Mouse (Mus musculus) forebrain, embryonic 13.5 days (tissue): ENCODE data around the gene Dtnbp1. TPM values are rescaled to one million over a fixed set of nuclear protein-coding genes. Genes with fewer than 3 reads are reported as not detected.
A peak's percentile ranks its signal among the peaks of the same experiment; 100 is the strongest.

Source experiments
- ATAC-seq: fragments of 200-750 bp; cut with Nextera tagmentation; 2 replicates; pipeline ENCODE4 v1.8.0; 2017
- H3K27ac ChIP-seq: fragments of 300-500 bp; sonication (generic); 2 replicates; pipeline ENCODE4 v1.5.1; 2015; ENCODE audit warnings: inconsistent platforms, mild to moderate bottlenecking, moderate library complexity
- H3K27me3 ChIP-seq: fragments of 300-500 bp; sonication (generic); 2 replicates; pipeline ENCODE4 v1.6.1; 2015; ENCODE audit warnings: mild to moderate bottlenecking, inconsistent platforms
- H3K36me3 ChIP-seq: fragments of 300-500 bp; sonication (generic); 2 replicates; pipeline ENCODE4 v1.6.1; 2015; ENCODE audit warnings: mild to moderate bottlenecking, inconsistent platforms; ENCODE audit not compliant: poor library complexity, severe bottlenecking
- H3K4me1 ChIP-seq: fragments of 300-500 bp; sonication (generic); 2 replicates; pipeline ENCODE4 v1.6.1; 2015; ENCODE audit warnings: inconsistent platforms
- H3K4me2 ChIP-seq: fragments of 300-500 bp; sonication (generic); 2 replicates; pipeline ENCODE4 v1.6.1; 2015; ENCODE audit warnings: inconsistent platforms, mild to moderate bottlenecking, moderate library complexity
- H3K4me3 ChIP-seq: fragments of 300-500 bp; sonication (generic); 2 replicates; pipeline ENCODE4 v1.5.1; 2015; ENCODE audit warnings: mild to moderate bottlenecking, inconsistent platforms
- H3K9ac ChIP-seq: fragments of 300-500 bp; sonication (generic); 2 replicates; pipeline ENCODE4 v1.6.1; 2015; ENCODE audit warnings: mild to moderate bottlenecking, inconsistent platforms
- H3K9me3 ChIP-seq: fragments of 300-500 bp; sonication (generic); replicated peaks from 2 replicates; pipeline ENCODE4 v1.6.1; 2016; ENCODE audit warnings: inconsistent platforms
- WGBS: fragments of 180-500 bp; shearing (Covaris S2); methylation state at CpG from one replicate; pipeline ENCODE4 v1.1.7; 2015; 5-methylcytosine and 5-hydroxymethylcytosine counted together
- polyA plus RNA-seq: library from polyadenylated mRNA; unstranded; fragments of >200 nt; fragmentation: Nextera tagmentation; extraction: Ambion mirVana; gene quantifications from 2 replicates; pipeline ENCODE4 v1.2.1, GENCODE M21; 2015

The Dtnbp1 gene
- polyA plus RNA-seq, 1 experiment from 2014 or later: 95.4 TPM

GRCm38 (mm10) chr13:44939326-44940035 lies 62.5 kb downstream of the Dtnbp1 start:
- H3K4me1 ChIP-seq: peaks cover 40% of the 10 kb centered on the region
- no peaks in the 10 kb centered on the region for H3K27me3 ChIP-seq
- 77% methylated on average over 8 of the region's 8 CpGs for WGBS
- no peaks in the 10 kb centered on the region for H3K9me3 ChIP-seq
- no peak overlapping the region for H3K4me2 ChIP-seq
- H3K4me3 ChIP-seq: no peak overlapping the region
- H3K9ac ChIP-seq: no peak overlapping the region
- H3K36me3 ChIP-seq: 0 out of 2 replicates have a peak, but pooled peaks cover 3% of the 10 kb centered on the region
- ATAC-seq: no peak
- H3K27ac ChIP-seq: no peak overlapping the region

GRCm38 (mm10) chr13:44937681-44938080 lies 64.3 kb downstream of the Dtnbp1 start:
- Histone ChIP-seq H3K9ac (no peak overlapping the region), H3K9me3 (no peaks in the 10 kb centered on the region), H3K4me3 (no peak overlapping the region), H3K4me2 (no peak overlapping the region), H3K4me1 (peaks cover 36% of the 10 kb centered on the region), H3K36me3 (0 out of 2 replicates have a peak, but pooled peaks cover 3% of the 10 kb centered on the region), H3K27me3 (no peaks in the 10 kb centered on the region), H3K27ac (no peak overlapping the region)
- WGBS: 87% methylated on average over 3 of the region's 3 CpGs
- no peak for ATAC-seq

DNA sequence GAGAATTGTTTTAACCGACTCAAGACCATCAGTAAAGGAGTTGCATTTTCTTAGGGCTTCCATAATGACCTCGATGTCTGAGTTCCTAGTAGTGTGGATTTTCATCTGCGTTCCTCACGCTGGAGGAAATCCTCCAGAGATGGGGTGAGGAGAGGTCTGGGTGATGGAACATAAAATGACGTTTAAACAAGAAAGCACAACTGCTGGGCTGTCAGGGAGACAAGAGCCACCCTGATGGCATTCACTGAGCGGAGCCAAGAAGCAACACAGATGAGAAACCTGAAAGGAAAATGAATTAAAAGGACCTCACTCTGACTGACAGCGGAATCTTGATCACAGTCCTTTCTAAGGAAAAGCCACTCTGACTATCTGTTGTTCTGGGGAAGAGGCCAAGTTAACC lies 68.4 kb downstream of the Dtnbp1 start:
- Histone ChIP-seq H3K9me3 (no peaks in the 10 kb centered on the region), H3K4me3 (no peak overlapping the region), H3K27me3 (no peaks in the 10 kb centered on the region), H3K36me3 (peaks cover 12% of the 10 kb centered on the region; the same call in 1 of the 2 replicates), H3K4me2 (no peak overlapping the region), H3K4me1 (peaks cover 19% of the 10 kb centered on the region), H3K9ac (no peak overlapping the region), H3K27ac (0 out of 2 replicates have a peak overlapping the region, but pooled peaks have one; percentile 6)
- 48% methylated on average over 7 of the region's 7 CpGs for WGBS
- no peak for ATAC-seq

DNA sequence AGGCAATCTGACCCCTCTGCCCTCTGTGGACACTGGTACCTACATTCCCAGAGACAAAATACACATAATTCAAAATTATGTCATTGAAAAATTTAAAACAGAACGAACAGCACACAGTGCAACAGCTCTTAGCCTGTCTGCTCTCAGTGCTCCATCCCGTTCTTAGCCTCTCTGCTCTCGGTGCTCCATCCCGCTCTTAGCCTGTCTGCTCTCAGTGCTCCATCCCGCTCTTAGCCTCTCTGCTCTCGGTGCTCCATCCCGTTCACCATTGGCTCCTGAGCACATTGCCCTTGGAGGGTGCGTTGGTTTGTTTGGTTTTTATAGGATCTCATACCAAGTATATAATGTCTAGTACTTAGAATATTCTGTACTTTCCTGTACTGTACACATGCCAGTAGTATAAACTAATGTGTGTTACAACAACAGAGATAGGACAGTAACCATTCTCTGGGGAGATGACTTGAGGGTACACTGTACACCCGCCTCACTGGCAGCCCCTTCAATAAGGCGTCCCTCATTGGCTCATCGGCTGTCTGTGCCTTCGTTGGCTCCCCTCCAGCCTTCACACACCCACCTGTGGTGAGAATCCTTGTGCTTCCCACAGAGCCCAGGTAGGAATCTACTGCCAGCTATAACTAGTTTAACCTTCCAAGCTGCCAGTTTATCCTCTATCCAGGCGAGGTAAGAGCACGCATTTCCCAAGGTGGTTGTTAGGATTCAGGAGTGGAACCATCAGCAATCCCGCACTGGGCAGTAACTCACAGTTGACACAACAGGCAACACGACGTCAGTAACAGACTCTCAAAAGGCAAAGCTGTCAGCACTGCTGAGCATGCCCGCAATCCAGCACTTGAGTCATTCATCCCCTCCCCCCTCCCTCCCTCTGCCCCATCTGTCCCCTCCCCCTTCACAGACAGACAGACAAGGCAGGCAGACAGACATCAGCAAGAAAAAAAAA lies 69.4 kb downstream of the Dtnbp1 start:
- 70% methylated on average over 18 of the region's 18 CpGs for WGBS
- H3K36me3 ChIP-seq: peaks cover 16% of the 10 kb centered on the region
- no peak overlapping the region for H3K4me2 ChIP-seq
- H3K4me3 ChIP-seq: no peak overlapping the region
- H3K4me1 ChIP-seq: peaks cover 19% of the 10 kb centered on the region
- H3K27me3 ChIP-seq: no peaks in the 10 kb centered on the region
- no peak overlapping the region for H3K27ac ChIP-seq
- ATAC-seq: peak; percentile 27; the same call in 1 of the 2 replicates
- H3K9me3 ChIP-seq: no peaks in the 10 kb centered on the region
- no peak overlapping the region for H3K9ac ChIP-seq

GRCm38 (mm10) chr13:44926311-44926710 lies 75.6 kb downstream of the Dtnbp1 start:
- Histone ChIP-seq H3K4me2 (no peak overlapping the region), H3K9ac (no peak overlapping the region), H3K4me1 (no peaks in the 10 kb centered on the region), H3K27ac (no peak overlapping the region), H3K27me3 (no peaks in the 10 kb centered on the region), H3K4me3 (no peak overlapping the region), H3K9me3 (no peaks in the 10 kb centered on the region), H3K36me3 (peaks cover 69% of the 10 kb centered on the region)
- WGBS: 92% methylated on average over 2 of the region's 2 CpGs
- no peak for ATAC-seq

- no peak overlapping the region for H3K27ac ChIP-seq
- H3K27me3 ChIP-seq: no peaks in the 10 kb centered on the region
- no peak overlapping the region for H3K4me2 ChIP-seq
- H3K9me3 ChIP-seq: no peaks in the 10 kb centered on the region
- peaks cover 77% of the 10 kb centered on the region for H3K36me3 ChIP-seq
- no peaks in the 10 kb centered on the region for H3K4me1 ChIP-seq
- no peak overlapping the region for H3K4me3 ChIP-seq
- WGBS: 97% methylated on average over 2 of the region's 2 CpGs
- no peak overlapping the region for H3K9ac ChIP-seq
- ATAC-seq: no peak
Measured at GRCm38 (mm10) chr13:44925173-44925572, 76.8 kb downstream of the Dtnbp1 start.

DNA sequence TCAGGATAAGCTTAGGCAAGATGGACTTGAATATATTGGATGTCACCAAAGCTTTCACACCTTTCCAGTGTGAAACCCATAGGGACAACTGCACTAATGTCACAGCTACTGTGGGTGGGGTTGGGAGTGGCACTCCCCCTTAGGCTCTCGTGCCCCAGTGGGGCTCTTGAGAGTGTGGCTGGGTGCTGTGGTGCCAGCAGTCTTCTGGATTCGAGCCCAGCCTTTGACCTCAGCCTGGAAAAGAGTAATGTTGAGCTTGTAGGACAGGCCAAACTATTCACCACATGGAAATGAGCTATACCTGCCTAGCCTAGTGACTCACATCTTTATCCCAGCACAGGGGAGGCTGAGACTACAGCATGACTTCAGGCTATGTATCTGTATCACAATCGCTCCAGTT lies 77.9 kb downstream of the Dtnbp1 start:
- ATAC-seq: no peak
- WGBS: 92% methylated on average over 3 of the region's 3 CpGs
- no peaks in the 10 kb centered on the region for H3K4me1 ChIP-seq
- no peak overlapping the region for H3K4me3 ChIP-seq
- no peak overlapping the region for H3K27ac ChIP-seq
- H3K9me3 ChIP-seq: no peaks in the 10 kb centered on the region
- no peak overlapping the region for H3K4me2 ChIP-seq
- H3K27me3 ChIP-seq: no peaks in the 10 kb centered on the region
- H3K9ac ChIP-seq: no peak overlapping the region
- peaks cover 80% of the 10 kb centered on the region for H3K36me3 ChIP-seq

- H3K36me3 ChIP-seq: peaks cover 91% of the 10 kb centered on the region
- no peak overlapping the region for H3K9ac ChIP-seq
- H3K4me2 ChIP-seq: no peak overlapping the region
- H3K27ac ChIP-seq: no peak overlapping the region
- no peak overlapping the region for H3K4me3 ChIP-seq
- H3K4me1 ChIP-seq: peaks cover 4% of the 10 kb centered on the region; the same call in 1 of the 2 replicates
- H3K9me3 ChIP-seq: no peaks in the 10 kb centered on the region
- ATAC-seq: no peak
- H3K27me3 ChIP-seq: no peaks in the 10 kb centered on the region
- 93% methylated on average over 5 of the region's 5 CpGs for WGBS
Measured at GRCm38 (mm10) chr13:44921721-44922120, 80.2 kb downstream of the Dtnbp1 start.

DNA sequence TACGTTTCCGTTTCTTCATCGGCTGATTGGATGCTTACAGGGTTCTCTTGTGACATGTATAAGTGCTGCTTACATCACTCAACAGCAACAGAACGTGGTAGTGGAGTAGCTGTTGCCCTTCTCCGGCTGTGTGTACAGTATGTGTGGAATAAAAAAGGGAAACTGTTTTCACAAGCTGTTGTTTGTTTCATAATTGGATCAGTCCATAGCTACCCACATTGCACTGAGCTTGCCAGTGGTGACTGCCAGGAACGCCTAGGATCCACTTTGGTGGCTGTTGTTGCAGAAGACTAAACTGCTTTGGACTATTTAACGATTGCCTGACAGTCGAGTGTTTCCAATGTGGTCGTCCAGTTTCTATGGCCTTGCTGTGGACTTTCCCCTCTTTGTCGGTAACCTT lies 80.9 kb downstream of the Dtnbp1 start:
- H3K36me3 ChIP-seq: peaks cover 97% of the 10 kb centered on the region
- peaks cover 4% of the 10 kb centered on the region; the same call in 1 of the 2 replicates for H3K4me1 ChIP-seq
- H3K4me3 ChIP-seq: no peak overlapping the region
- H3K9me3 ChIP-seq: no peaks in the 10 kb centered on the region
- H3K4me2 ChIP-seq: no peak overlapping the region
- H3K27me3 ChIP-seq: no peaks in the 10 kb centered on the region
- 56% methylated on average over 10 of the region's 10 CpGs for WGBS
- H3K9ac ChIP-seq: no peak overlapping the region
- H3K27ac ChIP-seq: no peak overlapping the region
- ATAC-seq: peak; percentile 52; the same call in 1 of the 2 replicates

- Histone ChIP-seq H3K4me2 (no peak overlapping the region), H3K27me3 (no peaks in the 10 kb centered on the region), H3K4me1 (peaks cover 4% of the 10 kb centered on the region; the same call in 1 of the 2 replicates), H3K9me3 (no peaks in the 10 kb centered on the region), H3K9ac (no peak overlapping the region), H3K36me3 (peaks cover 100% of the 10 kb centered on the region), H3K27ac (no peak overlapping the region), H3K4me3 (no peak overlapping the region)
- ATAC-seq: no peak
- WGBS: 94% methylated on average over 2 of the region's 2 CpGs
Measured at GRCm38 (mm10) chr13:44918269-44918668, 83.7 kb downstream of the Dtnbp1 start.

DNA sequence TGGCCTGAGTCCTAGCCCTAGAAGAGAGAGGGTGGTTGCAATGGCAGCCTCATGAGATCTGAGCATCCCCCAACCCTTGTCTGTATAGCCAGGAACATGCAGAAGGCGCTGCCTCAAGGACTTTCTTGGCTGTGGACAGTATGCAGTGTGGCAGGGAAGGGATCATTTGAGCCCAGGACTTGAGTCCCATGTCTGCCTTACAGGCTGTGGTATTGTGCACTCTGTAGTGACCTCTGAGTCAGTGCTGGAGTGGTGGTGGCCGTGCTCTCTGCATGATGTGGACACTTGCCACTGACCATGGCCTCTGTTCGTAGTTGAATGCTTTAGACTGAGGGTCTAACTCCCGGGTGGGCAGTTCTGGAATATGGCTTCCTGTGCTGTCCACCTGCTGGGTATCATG lies 84.7 kb downstream of the Dtnbp1 start:
- peaks cover 10% of the 10 kb centered on the region for H3K4me1 ChIP-seq
- H3K36me3 ChIP-seq: peaks cover 97% of the 10 kb centered on the region
- no peaks in the 10 kb centered on the region for H3K9me3 ChIP-seq
- no peak for ATAC-seq
- H3K4me2 ChIP-seq: no peak overlapping the region
- 94% methylated on average over 4 of the region's 4 CpGs for WGBS
- H3K9ac ChIP-seq: no peak overlapping the region
- no peaks in the 10 kb centered on the region for H3K27me3 ChIP-seq
- H3K4me3 ChIP-seq: no peak overlapping the region
- H3K27ac ChIP-seq: no peak overlapping the region

DNA sequence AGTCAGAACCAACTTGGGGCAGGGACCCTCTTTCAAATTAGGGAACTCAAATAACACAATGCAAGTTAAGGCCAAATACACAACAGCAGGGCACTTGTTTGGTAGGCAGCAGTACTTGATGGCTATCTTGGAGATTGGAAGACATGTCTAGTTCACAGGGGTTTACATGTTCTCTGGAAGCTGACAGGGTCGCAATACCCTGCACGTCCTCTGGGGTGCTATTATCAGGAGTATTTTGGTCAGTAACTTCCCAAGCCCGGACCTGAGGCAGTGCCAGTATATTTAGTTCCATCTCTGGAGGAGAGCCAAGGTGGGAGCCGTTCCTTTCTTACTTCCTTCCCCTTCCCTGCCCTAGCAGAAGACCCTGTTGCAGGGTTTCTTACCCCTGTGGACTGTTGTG lies 86.0 kb downstream of the Dtnbp1 start:
- H3K27me3 ChIP-seq: no peaks in the 10 kb centered on the region
- H3K36me3 ChIP-seq: peaks cover 95% of the 10 kb centered on the region
- H3K27ac ChIP-seq: no peak overlapping the region
- no peak overlapping the region for H3K4me3 ChIP-seq
- no peak overlapping the region for H3K9ac ChIP-seq
- WGBS: 71% methylated on average over 4 of the region's 4 CpGs
- H3K4me1 ChIP-seq: peaks cover 14% of the 10 kb centered on the region
- no peak overlapping the region for H3K4me2 ChIP-seq
- no peak for ATAC-seq
- no peaks in the 10 kb centered on the region for H3K9me3 ChIP-seq
